Mouse (Mus musculus) fat pad, adult 2 months (tissue): ENCODE data around the gene Grrp1.
A peak's percentile ranks its signal among the peaks of the same experiment; 100 is the strongest.
"Not testable (repeated sequence)": the region's sequence is repeated elsewhere in the genome, so short reads cannot be mapped to it uniquely, and the experiment has no call there.

Experiments
- DNase-seq: peaks from one replicate; pipeline ENCODE4 v3.0.0-alpha.2; 2011; ENCODE audit warnings: low read depth, low spot score; ENCODE audit errors: extremely low read depth

Grrp1 gene

DNA sequence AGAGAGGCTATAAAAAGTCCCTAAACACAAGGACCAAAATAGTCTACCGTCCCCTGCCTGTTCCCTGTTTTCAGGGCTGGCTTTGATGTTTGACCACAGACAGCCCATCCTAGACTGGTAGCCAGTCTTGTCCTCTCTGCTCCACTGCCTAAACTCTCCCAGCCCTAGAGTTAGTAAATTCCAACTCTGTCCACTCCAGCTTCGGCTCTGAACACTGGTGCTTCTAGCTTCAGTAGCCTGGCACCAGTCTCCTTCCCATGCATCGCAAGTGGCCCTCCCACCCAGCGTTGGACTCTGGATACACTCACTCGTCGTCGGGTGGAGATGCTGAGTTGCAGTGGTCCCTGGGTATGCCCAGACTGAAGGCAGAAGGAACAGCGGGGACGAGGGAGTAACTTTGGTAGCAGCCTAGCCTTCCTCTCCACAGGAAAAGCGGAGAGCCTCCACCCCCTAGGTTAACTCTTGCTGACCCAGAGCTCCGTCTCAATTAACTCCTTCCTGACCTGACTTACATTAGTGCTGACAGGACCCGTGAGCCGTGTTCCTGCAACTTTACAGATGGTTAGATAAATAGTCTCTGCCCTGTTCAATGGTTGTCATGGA is at the start of gene Grrp1:
Gene Grrp1 (minus strand): TSS at position 385 of the 603 bp plus-strand sequence.
- no peak for DNase-seq

DNA sequence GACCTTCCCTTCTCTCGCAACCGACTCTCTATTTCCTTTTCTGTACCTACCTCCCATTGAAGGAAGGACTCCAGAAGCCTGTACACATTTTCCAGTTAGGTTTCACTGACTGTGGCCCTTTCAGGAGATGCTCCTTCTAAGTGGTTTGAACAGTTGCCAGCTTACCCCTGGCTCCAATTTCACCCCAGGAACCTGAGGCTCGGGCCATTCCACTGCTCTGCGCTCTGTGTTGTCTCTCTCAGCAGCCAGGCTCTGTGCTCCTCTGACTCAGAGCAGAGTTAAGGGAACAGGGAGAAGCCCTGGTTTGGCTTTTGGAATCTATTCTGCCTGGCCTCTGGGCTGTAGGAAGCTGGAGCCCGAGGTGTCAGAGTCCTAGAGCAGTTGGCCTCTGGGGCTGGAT is 48.2 kb upstream of the Grrp1 start:
- DNase-seq: no peak

DNA sequence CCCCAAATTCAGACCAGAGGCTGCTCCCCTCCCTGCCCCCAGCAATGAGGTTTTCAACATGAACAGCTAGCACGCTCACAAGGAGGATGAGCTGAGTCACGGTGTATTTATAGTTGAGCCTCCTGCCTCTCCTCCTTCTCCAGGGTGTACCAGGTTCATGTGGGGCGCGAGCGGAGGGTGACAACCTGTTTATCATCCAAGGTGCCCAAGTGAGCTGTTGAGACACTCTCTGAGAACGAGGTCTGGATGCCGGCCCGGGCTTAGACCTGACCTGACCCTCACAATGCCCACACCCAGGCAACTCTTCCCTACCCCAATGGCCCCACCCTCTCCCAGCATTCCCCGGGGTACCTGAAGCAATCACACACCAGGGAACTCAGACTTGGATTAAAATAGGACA is 46.4 kb upstream of the Grrp1 start:
- peak; percentile 31 for DNase-seq

DNA sequence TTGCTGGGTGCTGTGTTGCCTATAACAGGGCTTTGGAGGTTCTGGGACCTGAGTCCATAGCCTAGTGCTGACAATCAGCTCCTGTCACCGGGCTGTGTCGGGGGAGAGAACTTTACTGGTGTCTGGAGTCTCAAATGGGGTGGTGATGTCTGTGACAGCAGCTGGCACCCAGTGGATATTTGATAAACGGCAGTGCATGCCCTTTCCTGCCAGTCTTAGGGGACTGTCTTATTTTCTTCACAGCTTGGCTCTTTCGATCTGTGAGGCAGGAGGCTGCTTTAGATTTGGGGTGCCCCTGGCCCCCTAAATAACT is 45.5 kb upstream of the Grrp1 start:
- DNase-seq: no peak

DNA sequence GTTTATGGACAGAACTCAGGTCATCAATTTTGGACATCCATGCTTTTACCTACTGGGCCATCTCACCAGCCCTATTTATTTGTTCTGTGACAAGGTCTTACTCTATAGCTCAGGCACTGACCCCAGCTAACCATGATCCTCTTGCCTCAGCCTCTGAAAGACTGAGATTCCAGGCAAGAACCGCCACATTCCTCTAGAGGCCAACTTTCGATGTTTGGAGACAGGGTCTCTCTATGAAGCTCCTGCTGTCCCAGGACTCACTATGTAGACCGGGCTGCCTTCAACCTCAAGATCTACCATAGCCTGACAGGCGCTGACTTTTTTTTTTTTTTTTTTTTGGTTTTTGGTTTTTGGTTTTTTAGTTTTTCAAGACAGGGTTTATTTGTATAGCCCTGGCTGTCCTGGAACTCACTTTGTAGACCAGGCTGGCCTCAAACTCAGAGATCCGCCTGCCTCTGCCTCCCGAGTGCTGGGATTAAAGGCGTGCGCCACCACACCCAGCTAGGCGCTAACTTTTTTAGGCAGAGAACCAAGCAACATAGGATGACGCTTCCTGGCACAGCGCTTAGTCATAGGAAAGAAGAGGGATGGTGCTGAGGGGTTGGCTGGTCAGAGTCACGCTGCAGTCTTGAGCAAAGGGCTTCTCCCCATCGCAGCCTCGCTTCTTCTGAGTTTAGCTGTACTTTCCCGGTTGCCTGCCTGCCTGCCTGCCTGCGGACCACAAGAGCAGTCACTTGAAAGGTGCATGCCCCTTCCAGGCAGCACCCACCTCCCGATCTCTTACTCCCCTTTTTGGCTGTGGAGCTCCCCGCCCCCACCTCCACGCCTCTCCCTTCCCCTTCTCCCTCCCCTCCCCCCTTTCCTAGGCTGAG is 45.0 kb upstream of the Grrp1 start:
- no peak for DNase-seq

DNA sequence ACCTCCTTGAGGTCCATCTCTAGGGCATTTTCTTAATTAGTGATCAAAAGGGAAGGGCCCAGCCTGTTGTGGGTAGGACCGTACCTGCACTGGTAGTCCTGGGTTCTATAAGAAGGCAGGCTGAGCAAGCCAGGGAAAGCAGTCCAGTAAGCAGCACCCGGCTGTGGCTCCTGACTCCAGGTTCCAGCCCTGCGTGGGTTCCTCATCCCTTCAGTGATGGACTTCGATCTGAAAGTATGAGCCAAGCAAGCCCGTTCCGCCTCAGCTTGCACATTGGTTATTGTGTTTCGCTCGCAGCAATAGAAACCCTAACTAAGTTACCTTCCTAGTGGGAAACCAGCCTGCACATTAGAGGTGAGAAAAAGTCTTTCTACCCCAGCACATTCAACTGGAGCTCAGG is 43.5 kb upstream of the Grrp1 start:
- no peak for DNase-seq

DNA sequence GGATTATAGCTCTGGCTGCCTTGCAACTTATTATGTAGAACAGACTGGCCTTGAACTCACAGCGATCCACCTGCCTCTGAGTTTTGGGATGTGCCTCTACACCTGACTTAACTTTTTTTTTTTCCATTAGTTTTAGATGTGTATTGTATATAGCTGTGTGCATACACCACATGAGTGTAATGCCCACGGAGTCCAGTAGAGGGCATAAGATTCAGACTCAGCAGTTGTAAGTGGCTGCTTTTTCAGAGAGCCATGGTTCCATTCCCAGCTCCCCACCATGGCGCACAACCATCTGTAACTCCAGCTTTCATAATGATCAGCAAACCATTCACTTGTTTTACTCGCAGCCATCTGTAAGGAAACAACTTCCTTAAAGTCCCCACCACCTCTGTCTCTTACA is 42.6 kb upstream of the Grrp1 start:
- DNase-seq: no peak

DNA sequence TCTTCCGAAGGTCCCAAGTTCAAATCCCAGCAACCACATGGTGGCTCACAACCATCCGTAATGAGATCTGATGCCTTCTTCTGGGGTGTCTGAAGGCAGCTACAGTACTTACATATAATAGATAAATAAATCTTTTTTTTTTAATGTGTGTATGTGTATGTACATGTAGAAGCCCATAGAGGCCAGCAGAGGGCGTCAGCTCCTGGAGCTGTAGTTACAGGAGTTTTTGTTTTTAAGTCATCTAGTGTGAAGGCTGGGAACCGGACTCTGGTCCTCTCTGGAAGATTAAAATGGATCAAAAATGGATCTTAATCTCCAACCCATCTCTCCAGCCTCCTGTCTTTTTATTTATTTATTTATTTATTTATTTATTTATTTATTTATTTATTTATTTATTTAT is 42.2 kb upstream of the Grrp1 start:
- DNase-seq: not testable (repeated sequence)

DNA sequence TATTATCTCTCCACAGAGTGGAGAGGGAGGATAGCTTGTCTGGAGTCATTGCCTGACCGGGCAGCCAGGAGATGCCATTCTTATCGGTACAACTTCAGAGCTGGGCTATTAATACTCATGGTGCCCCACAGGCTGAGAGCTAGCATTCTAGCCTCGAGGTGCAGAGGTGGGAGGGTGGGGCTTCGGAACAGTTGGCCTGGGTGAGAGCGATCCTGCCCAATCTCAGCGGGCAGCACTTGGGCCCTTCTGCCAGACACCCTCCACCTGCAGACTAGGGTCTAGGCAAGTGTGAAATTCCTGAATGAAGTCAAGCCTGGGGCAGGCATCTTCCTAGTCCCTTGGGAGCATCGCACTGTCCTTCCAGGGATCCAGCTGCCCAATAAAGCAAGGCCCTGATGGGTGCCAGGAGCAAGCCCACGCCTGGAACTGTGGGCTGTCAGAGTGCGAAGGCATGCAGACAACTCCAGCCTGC is 39.8 kb upstream of the Grrp1 start:
- no peak for DNase-seq

DNA sequence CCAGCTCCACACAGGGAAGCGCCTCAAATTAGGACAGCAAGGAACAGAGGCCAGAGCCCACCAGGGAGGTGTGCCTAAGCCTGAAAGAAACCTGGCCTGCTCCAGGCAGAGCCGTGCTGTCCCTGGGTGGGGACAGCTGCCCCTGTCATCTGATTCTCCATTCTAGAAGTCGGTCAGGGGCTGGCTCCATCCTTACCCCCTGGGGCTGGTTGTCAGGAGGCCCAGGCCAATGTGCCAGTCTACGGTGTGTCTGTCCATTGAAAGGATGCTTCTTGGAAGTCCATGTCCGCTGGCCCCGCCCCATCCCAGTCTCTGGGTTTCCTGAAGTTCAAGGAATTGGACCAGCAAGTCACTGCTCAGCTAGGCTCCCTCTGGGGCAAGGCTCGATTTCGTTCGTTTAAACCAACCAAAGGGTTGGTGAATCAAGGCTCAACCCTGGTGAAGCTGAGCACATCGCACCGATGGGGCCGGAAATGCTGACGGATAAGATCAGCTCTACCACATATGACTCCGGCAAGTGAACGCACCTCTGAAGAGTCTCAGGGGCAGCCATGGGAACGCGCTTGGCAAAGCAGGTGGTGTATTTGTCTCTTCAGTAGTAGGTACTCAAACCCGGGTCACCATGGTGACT is 39.3 kb upstream of the Grrp1 start:
- DNase-seq: no peak

DNA sequence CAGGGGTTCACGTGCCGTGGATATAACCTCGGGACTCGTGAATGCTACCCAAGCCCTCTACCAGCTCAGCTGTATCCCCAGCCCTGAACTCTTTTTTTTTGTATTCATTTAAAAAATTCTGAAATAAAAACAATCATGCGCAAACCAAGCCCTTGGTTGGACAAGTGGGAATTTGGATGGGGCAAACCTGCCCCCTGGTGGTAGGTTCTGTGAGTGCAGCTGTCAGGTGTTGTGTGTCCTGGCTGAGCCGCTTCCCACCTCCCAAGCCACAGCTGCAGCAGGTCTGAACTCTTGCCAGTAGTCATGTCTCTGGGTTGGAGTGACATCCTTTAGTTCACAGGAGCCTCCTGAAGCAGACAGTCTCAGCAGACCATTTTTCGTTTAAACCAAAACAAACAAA is 38.2 kb upstream of the Grrp1 start:
- DNase-seq: no peak

DNA sequence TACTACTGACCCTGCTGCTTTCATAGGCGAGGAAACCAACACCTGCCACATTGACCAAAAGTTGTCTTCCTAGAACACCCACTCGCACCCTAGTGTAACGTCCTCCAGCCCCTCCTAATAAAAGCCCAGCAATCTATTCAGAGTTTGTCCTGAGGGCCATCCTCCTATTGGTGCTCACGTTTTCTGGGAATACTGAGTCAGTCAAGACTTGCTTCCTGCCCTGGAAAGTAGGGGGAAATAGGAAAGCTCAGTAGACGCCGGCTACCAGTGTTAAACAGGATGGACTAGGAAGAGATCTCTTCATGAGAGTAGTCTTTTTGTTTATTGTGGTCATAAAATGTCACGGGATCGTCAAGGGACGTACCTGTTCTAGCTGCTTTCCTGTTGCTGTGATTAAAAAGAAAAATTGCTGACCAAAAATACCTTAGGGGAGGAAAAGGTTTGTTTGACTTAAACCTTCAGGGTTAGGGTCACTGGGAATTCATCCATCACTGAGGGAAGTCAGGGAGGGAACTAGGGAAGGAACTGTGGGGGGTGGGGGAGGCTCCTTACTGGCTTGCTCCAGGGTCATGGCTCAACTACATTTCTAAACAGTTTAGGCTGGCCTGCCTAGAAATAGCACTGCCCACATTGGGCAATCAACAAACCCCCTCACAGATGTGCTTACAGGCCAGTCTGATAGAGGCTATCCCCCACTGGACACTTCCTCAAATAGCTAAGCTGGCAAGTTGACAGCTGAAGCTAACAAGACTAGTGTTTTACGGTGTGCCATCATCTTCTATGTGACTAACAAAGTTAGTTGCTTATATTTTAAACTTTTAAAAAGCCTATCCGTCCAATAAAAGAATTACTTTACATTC is 34.7 kb upstream of the Grrp1 start:
- DNase-seq: no peak

DNA sequence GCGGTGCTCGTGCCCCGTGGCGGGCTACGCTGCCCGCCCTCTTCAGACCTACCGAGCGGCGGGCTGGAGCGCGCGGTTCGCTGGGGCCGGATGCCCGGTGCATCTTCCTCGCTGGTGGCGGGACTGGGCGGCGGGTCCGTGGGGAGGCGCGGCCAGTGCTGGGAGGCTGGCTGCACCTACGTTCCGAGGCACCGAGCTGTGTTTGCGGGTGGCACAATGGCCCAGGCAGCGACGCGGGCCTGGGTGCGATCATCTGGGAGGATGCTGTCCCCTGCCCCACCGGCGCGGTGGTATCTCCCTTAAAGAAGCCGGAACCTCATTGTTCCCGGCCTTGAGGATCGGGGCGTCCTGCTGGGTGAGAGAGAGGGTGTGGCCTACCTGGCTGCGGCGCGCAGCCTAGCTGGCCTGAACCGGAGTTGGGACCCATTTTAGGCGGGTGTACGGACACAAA is 33.7 kb upstream of the Grrp1 start, which contains the start of gene Pdik1l:
Gene Pdik1l (minus strand): TSS at position 321 of the 451 bp plus-strand sequence.
- no peak for DNase-seq

DNA sequence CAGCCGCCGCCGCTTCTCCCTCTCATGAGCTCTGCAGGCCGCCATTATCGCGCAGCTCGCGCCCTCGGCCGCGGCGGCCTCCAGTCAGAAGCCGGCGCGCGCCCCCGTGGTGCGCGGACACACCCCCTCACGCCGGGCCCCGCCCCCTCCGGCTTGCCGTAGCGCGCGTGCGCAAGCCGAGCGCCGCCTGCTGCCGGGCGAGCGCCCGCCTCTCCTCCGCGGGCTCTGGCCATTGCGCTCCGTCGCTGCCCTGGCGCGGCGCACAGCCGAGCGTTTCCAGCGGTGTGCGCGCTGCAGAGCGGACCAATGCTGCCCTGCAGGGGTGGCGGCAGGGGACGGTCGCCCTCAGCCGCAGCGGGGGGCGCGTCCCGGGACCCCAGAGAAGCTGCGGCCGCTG is 33.3 kb upstream of the Grrp1 start:
- DNase-seq: no peak

DNA sequence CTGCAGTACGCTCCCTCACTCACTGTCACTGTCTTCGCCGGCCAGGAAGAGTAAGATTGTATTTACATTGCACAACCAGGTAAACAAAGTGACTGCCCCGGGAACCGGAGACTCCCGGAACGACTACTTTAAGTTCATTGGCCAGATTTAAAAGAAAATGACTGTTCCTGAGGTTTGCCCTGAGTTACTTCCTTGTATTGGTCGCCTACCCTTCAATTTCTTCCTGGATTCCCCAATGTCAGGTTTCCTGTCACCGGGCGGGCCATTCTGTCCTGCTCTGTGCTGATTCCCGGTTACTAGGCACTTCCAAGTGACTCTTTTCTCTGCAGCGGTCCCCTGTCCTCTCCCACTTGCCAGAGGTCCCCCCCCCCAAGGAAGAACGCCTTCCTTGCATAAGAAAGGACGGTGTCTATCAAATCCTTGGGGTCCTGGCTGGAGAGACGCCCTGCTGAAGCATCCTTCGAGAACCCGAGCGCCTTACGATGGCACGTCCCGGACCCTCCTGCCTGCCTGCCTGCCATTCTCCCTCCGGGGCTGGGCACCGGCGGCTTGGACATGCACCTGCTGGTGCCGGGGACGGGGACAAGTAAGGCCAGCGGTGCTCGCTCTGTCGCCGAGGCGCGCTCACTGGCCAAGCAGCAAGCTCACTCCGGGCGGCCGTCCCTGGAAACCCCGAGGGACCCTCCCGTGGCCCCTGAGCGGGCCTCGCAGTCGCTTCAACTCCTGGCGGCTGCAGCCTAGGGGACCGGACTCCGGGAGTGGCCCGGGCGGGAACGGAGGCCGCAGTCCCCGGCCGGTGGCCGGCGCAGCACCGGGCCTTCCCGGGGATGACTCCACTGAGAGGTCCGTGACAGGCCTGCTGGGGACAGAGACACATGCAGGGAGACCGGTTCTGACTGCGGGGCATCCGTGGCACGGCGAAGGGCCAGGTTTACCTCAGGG is 32.6 kb upstream of the Grrp1 start:
- no peak for DNase-seq

DNA sequence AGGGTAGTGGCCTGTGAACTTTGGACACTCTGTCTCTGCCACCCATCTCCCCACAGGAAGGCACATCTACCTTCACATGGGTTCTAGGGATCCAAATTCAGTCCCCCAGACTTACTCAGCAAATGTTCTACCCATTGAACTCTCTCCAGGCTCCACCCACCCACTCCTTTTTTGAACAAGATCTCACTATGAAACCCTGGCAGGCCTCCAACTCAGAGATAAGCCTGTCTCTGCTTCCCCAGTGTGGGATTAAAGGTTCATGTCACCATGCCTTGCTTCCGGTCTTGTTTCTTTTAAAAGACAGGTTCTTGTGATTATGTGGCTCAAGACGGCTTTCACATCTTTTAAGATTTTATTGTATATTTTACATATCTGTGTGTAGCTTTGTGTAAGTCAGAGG is 31.0 kb upstream of the Grrp1 start:
- no peak for DNase-seq

DNA sequence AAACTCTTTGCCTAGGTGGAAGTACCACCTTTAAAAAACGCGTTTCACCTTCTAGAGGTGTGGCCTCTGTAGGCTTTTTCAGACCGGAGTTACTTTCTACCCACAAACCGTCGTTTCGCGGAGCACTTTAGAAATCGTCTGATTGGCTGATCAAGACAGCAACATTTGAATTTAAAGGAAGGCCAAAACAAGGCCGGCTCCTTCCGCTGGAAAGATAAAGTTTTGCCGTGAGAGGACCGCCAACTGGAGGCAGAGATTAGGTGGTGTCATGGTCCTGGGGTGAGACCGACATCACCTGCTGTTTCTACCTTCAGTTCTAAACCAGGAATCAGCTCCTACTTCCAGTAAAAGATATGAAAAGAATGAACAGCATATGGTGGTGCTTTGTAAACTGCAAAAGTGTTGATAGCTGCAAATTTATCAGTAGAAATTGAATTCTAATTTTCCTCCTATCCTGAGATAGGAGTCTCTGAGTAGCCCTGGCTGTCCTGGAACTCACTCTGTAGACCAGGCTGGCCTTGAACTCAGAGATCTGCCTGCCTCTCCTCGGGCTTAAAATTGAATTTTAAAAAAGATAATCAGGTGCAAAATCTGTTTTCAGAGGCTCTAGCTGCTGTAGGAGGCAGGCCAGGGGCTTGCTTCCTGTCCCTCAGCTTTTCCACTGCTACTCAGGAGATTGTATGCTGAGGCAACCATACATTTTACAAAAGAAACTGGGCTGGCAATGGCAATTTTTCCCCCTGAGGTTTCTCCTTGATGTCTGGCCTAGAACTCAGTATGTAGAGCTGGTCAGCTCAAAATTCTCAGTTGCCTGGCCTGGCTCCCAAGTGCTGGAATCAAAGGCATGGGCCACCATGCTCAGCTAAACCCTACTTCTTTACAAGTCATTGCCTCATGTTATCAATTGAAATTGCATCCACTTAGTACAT is 19.8 kb upstream of the Grrp1 start:
- peak; percentile 62 for DNase-seq

DNA sequence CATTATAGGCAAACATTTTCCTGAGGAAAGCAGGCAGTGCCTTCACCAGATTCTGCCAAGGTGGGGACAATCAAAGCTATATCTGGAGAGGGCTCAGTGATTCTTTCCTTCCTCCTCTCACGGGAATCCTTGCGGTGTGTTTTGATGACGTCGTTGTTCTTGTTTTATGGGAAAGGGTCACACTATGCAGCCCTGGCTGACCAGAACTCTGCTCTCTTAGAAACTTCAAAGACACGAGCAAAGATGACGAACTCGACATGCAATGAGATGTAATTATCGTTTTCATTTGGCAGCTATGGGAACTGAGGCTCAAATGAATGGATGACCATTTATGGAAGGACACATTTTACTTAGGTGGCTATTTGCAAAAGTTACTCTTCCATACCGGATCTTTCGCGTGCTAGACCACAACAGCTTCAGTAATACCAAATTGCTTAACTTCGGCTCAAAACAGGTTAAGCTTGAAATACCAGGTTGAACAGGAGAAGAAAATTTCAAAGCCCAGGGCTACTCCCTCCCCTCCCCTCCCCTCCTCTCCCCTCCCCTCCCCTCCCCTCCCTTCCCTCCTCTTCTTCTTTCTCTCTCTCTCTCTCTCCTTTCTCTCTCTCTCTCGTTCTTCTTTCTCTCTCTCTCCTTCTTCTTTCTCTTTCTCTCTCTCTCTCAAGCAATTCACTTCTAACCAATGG is 19.0 kb upstream of the Grrp1 start:
- DNase-seq: peak; percentile 40
